Mouse (Mus musculus) hindbrain, embryonic 12.5 days (tissue): ENCODE measurements around the gene Pnp. TPM values are rescaled to one million over a fixed set of nuclear protein-coding genes. Genes with fewer than 3 reads are reported as not detected.
A peak's percentile ranks its signal among the peaks of the same experiment; 100 is the strongest.
"Not testable (repeated sequence)": the region's sequence is repeated elsewhere in the genome, so short reads cannot be mapped to it uniquely, and the experiment has no call there.

Experiments
- ATAC-seq: fragments of 200-750 bp; cut with Nextera tagmentation; 2 replicates; pipeline ENCODE4 v1.8.0; 2017; ENCODE audit warnings: moderate TSS enrichment; ENCODE audit not compliant: low FRiP score
- H3K27ac ChIP-seq: fragments of 300-500 bp; sonication (generic); 2 replicates; pipeline ENCODE4 v1.5.1; 2016; ENCODE audit warnings: mild to moderate bottlenecking
- H3K27me3 ChIP-seq: fragments of 300-500 bp; sonication (generic); 2 replicates; pipeline ENCODE4 v1.6.1; 2016; ENCODE audit warnings: mild to moderate bottlenecking
- H3K36me3 ChIP-seq: fragments of 300-500 bp; sonication (generic); 2 replicates; pipeline ENCODE4 v1.6.1; 2016; ENCODE audit warnings: mild to moderate bottlenecking
- H3K4me1 ChIP-seq: fragments of 300-500 bp; sonication (generic); 2 replicates; pipeline ENCODE4 v1.6.1; 2016
- H3K4me2 ChIP-seq: fragments of 300-500 bp; sonication (generic); replicated peaks from 2 replicates; pipeline ENCODE4 v1.6.1; 2016; ENCODE audit warnings: mild to moderate bottlenecking
- H3K4me3 ChIP-seq: fragments of 300-500 bp; sonication (generic); 2 replicates; pipeline ENCODE4 v1.5.1; 2016; ENCODE audit warnings: mild to moderate bottlenecking
- H3K9ac ChIP-seq: fragments of 300-500 bp; sonication (generic); 2 replicates; pipeline ENCODE4 v1.6.1; 2016; ENCODE audit warnings: mild to moderate bottlenecking, moderate library complexity
- H3K9me3 ChIP-seq: fragments of 300-500 bp; sonication (generic); replicated peaks from 2 replicates; pipeline ENCODE4 v1.6.1; 2016; ENCODE audit warnings: mild to moderate bottlenecking
- WGBS: fragments of 180-500 bp; shearing (Covaris S2); methylation state at CpG from one replicate; pipeline ENCODE4 v1.1.7; 2016; 5-methylcytosine and 5-hydroxymethylcytosine counted together
- polyA plus RNA-seq: library from polyadenylated mRNA; unstranded; fragments of >200 nt; fragmentation: Nextera tagmentation; extraction: Ambion mirVana; gene quantifications from 2 replicates; pipeline ENCODE4 v1.2.1, GENCODE M21; 2016

The Pnp gene
- polyA plus RNA-seq, 1 experiment from 2014 or later = 39.5 TPM

GRCm38 (mm10) chr14:50904828-50905129 lies 26.1 kb upstream of the Pnp start:
- H3K4me3 ChIP-seq = no peak overlapping the region
- H3K27ac ChIP-seq = no peak overlapping the region
- H3K36me3 ChIP-seq = no peaks in the 10 kb centered on the region
- no peak for ATAC-seq
- H3K9ac ChIP-seq = no peak overlapping the region
- no peaks in the 10 kb centered on the region for H3K9me3 ChIP-seq
- H3K4me2 ChIP-seq = no peak overlapping the region
- 85% methylated on average over 4 of the region's 4 CpGs for WGBS
- H3K27me3 ChIP-seq = no peaks in the 10 kb centered on the region
- H3K4me1 ChIP-seq = peaks cover 6% of the 10 kb centered on the region; the same call in 1 of the 2 replicates

DNA sequence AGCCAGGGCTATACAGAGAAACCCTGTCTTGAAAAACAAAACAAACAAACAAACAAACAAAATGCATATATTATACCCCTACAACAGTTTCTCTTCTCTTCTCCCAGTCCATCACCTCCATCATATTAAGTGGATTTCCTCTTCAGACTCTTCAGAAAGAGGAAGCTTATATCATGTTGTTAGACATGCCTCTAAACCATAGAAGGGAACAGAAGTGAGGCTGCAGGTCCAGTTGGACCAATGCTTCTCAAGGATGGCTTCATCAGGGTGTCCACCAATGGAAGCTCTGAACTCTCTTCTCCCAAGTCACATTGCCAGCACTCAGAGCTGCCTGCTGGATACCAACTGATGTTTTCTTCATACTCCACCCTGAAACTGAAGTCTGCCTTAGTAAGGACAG lies 25.6 kb upstream of the Pnp start:
- not testable (repeated sequence) for H3K4me3 ChIP-seq, H3K9ac ChIP-seq, H3K4me2 ChIP-seq, ATAC-seq, H3K27me3 ChIP-seq, H3K4me1 ChIP-seq, H3K36me3 ChIP-seq, H3K27ac ChIP-seq, H3K9me3 ChIP-seq

DNA sequence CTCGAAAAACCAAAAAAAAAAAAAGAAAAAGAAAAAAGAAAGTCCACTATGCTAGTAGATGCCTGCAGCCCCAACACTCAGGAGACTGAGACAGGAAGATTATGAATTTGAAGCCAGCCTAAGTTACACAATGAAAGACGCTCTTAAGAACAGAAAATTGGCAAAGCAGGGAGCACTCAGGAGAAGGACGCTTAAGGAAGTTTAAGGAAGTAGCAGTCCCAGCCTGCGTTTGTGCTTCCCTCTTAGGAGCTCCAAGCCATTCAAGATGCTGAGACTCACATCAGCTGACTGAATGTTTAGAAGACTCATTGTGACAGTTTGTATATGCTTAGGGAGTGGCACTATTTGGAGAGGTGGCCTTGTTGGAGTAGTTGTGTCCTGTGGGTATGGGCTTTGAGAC lies 22.8 kb upstream of the Pnp start:
- Histone ChIP-seq H3K9ac (no peak overlapping the region), H3K36me3 (peaks cover 11% of the 10 kb centered on the region), H3K9me3 (no peaks in the 10 kb centered on the region), H3K4me1 (peaks cover 6% of the 10 kb centered on the region; the same call in 1 of the 2 replicates), H3K4me2 (no peak overlapping the region), H3K4me3 (no peak overlapping the region), H3K27ac (no peak overlapping the region), H3K27me3 (no peaks in the 10 kb centered on the region)
- 85% methylated on average over 4 of the region's 4 CpGs for WGBS
- ATAC-seq = no peak

DNA sequence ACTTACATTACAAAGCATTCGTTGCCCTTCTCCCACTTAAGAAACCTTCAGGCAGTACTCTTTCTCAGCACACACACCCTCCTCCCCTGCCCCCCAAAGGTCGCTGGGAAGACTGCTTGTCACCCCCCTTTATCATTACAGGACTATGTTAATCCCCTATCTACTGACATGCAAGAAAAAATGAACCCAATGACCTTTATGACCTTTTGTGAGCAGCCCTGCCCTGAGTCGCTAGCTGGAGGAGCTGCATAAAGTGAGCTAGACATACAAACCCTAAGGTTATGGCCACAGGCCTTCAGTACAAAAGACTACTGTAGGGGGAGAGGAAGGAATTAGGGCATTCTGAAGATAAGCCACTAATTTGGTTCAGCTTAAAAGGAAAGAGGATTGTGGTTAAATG lies 19.5 kb upstream of the Pnp start:
- no peak overlapping the region for H3K4me3 ChIP-seq
- H3K27ac ChIP-seq = no peak overlapping the region
- 63% methylated on average over 3 of the region's 3 CpGs for WGBS
- H3K9ac ChIP-seq = no peak overlapping the region
- ATAC-seq = no peak
- H3K9me3 ChIP-seq = no peaks in the 10 kb centered on the region
- H3K4me1 ChIP-seq = no peaks in the 10 kb centered on the region
- H3K4me2 ChIP-seq = no peak overlapping the region
- H3K27me3 ChIP-seq = no peaks in the 10 kb centered on the region
- peaks cover 40% of the 10 kb centered on the region for H3K36me3 ChIP-seq

- not testable (repeated sequence) for H3K27ac ChIP-seq, H3K27me3 ChIP-seq, ATAC-seq, H3K9me3 ChIP-seq, H3K9ac ChIP-seq
- peak overlapping the region; percentile 74 for H3K4me2 ChIP-seq
- H3K36me3 ChIP-seq = peaks cover 27% of the 10 kb centered on the region
- peak overlapping the region; percentile 72 for H3K4me3 ChIP-seq
- 87% methylated on average over 1 of the region's 1 CpGs for WGBS
- H3K4me1 ChIP-seq = peaks cover 21% of the 10 kb centered on the region
Measured at GRCm38 (mm10) chr14:50923437-50923836, 7.4 kb upstream of the Pnp start.

DNA sequence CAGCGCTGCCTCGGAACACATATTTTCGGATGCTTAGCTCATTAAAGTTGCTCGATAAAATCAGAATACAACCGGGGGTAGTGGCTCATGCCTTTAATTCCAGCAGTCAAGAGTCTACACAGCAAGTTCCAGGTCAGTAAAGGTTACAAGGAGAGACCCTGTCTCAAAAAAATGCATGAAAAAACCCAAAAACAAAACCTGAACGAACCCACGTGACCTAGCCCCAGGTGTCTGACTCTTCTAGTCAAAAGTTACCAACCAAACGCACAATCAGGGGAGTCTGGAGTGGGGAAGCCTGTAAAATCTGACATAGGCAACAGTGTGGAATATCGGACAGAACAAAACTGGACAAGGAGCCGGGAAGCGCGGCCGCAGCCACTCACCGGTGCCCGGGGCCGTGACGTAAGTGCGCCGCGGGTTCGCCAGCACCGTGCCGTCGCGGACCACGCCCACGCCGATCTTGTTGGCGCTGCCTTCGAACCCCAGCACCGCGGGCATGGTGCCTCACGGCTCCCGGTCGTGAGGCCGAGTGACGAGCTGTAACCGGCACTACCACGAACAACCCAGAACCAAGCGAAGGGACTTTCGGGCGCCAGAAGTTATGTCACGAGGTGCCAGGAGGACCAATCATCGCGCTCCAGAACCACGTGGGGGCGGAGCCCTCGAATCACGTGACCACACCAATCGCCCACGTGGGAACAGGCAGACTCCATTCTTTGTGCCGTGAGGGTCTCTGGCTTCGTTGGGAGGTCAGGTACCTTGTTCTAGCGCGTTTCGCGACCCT lies 6.4 kb upstream of the Pnp start, which contains the start of the genes Osgep and Apex1:
Gene Osgep (minus strand): TSS at position 613 of the 784 bp plus-strand sequence.
Gene Apex1 (plus strand): TSS at position 688 of the 784 bp plus-strand sequence.
- peak; percentile 95 for ATAC-seq
- peaks cover 25% of the 10 kb centered on the region for H3K4me1 ChIP-seq
- peak within 1 kb of the TSS; percentile 78 for H3K9ac ChIP-seq
- no peaks in the 10 kb centered on the region for H3K9me3 ChIP-seq
- WGBS = under 1% methylated on average over 57 of the region's 57 CpGs
- peak within 1 kb of the TSS; percentile 74 for H3K4me2 ChIP-seq
- peaks cover 31% of the 10 kb centered on the region for H3K36me3 ChIP-seq
- H3K27ac ChIP-seq = peak within 1 kb of the TSS; percentile 90
- H3K27me3 ChIP-seq = no peaks in the 10 kb centered on the region
- H3K4me3 ChIP-seq = peak within 1 kb of the TSS; percentile 72

DNA sequence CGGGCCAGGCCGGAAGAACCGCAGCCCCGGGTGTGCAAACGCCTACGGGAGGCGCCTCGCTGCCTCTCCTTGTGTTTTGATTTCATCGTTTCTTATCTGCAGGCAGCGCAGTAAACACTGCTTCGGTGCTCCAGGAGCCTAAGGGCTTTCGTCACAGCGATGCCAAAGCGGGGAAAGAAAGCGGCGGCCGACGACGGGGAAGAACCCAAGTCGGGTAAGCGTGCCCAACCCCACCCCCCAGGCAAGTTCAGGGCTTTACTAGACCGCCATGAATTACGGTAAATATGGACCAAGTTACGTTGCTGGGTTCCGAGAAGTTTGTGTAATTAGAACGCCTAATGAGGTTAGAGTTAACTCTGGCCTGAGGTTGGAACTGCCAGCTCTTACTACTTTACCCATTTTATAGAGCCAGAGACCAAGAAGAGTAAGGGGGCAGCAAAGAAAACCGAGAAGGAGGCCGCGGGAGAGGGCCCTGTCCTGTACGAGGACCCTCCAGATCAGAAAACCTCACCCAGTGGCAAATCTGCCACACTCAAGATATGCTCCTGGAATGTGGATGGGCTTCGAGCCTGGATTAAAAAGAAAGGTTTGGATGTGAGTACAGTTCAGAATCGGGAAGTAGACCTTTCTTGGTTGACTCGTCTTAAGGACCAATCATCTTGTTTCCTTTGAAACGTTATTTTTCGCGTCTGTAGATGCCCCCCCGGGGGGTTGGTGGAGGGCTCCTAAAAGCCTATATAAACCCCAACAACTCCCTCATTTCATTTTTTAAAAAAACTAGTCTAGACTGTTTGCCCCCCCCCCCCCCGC lies 5.6 kb upstream of the Pnp start:
- Histone ChIP-seq H3K4me2 (peak overlapping the region; percentile 74), H3K4me3 (peak overlapping the region; percentile 72), H3K27me3 (no peaks in the 10 kb centered on the region), H3K36me3 (peaks cover 31% of the 10 kb centered on the region), H3K27ac (peak overlapping the region; percentile 90), H3K4me1 (peaks cover 32% of the 10 kb centered on the region), H3K9me3 (no peaks in the 10 kb centered on the region), H3K9ac (peak overlapping the region; percentile 78)
- WGBS = 2% methylated on average over 38 of the region's 38 CpGs
- ATAC-seq = peak; percentile 47

- no peaks in the 10 kb centered on the region for H3K27me3 ChIP-seq
- no peak overlapping the region for H3K4me3 ChIP-seq
- H3K27ac ChIP-seq = no peak overlapping the region
- no peak for ATAC-seq
- H3K4me2 ChIP-seq = no peak overlapping the region
- H3K9me3 ChIP-seq = no peaks in the 10 kb centered on the region
- H3K4me1 ChIP-seq = peaks cover 37% of the 10 kb centered on the region
- peaks cover 31% of the 10 kb centered on the region for H3K36me3 ChIP-seq
- WGBS = 82% methylated on average over 3 of the region's 3 CpGs
- H3K9ac ChIP-seq = no peak overlapping the region
Measured at GRCm38 (mm10) chr14:50927366-50927765, 3.5 kb upstream of the Pnp start.

GRCm38 (mm10) chr14:50929951-50930350 lies 931 bp upstream of the Pnp start:
- Histone ChIP-seq H3K9ac (peak overlapping the region; percentile 96), H3K4me1 (peaks cover 31% of the 10 kb centered on the region), H3K36me3 (peaks cover 31% of the 10 kb centered on the region), H3K4me3 (peak overlapping the region; percentile 97), H3K4me2 (peak overlapping the region; percentile 85), H3K9me3 (no peaks in the 10 kb centered on the region), H3K27ac (peak overlapping the region; percentile 84), H3K27me3 (no peaks in the 10 kb centered on the region)
- ATAC-seq = no peak
- 20% methylated on average over 10 of the region's 10 CpGs for WGBS

GRCm38 (mm10) chr14:50930377-50930753 lies 517 bp upstream of the Pnp start:
- Histone ChIP-seq H3K36me3 (peaks cover 31% of the 10 kb centered on the region), H3K9ac (peak overlapping the region; percentile 96), H3K4me3 (peak overlapping the region; percentile 97), H3K4me1 (peaks cover 31% of the 10 kb centered on the region), H3K27ac (peak overlapping the region; percentile 84), H3K27me3 (no peaks in the 10 kb centered on the region), H3K9me3 (no peaks in the 10 kb centered on the region), H3K4me2 (peak overlapping the region; percentile 85)
- under 1% methylated on average over 35 of the region's 38 CpGs for WGBS
- peak; percentile 59 for ATAC-seq

GRCm38 (mm10) chr14:50931493-50932020 lies 675 bp downstream of the Pnp start:
- no peaks in the 10 kb centered on the region for H3K27me3 ChIP-seq
- peak overlapping the region; percentile 88 for H3K27ac ChIP-seq
- ATAC-seq = no peak
- peak overlapping the region; percentile 63 for H3K4me2 ChIP-seq
- peak overlapping the region; percentile 97 for H3K4me3 ChIP-seq
- WGBS = 14% methylated on average over 12 of the region's 12 CpGs
- peaks cover 20% of the 10 kb centered on the region for H3K4me1 ChIP-seq
- peaks cover 26% of the 10 kb centered on the region for H3K36me3 ChIP-seq
- no peaks in the 10 kb centered on the region for H3K9me3 ChIP-seq
- H3K9ac ChIP-seq = peak overlapping the region; percentile 64

- no peak overlapping the region for H3K9ac ChIP-seq
- 71% methylated on average over 1 of the region's 1 CpGs for WGBS
- ATAC-seq = no peak
- peaks cover 1% of the 10 kb centered on the region; the same call in 1 of the 2 replicates for H3K4me1 ChIP-seq
- no peaks in the 10 kb centered on the region for H3K9me3 ChIP-seq
- H3K4me3 ChIP-seq = no peak overlapping the region
- H3K36me3 ChIP-seq = no peaks in the 10 kb centered on the region
- no peak overlapping the region for H3K4me2 ChIP-seq
- H3K27me3 ChIP-seq = no peaks in the 10 kb centered on the region
- no peak overlapping the region for H3K27ac ChIP-seq
Measured at GRCm38 (mm10) chr14:50936649-50937048, 5.8 kb downstream of the Pnp start.
